Mouse (Mus musculus) liver, embryonic 12.5 days (tissue): ENCODE measurements around the gene Spats1. TPM values are rescaled to one million over a fixed set of nuclear protein-coding genes. Genes with fewer than 3 reads are reported as not detected.
A peak's percentile ranks its signal among the peaks of the same experiment; 100 is the strongest.

Experiments used
- ATAC-seq: fragments of 200-750 bp; cut with Nextera tagmentation; 2 replicates; pipeline ENCODE4 v1.8.0; 2017; ENCODE audit warnings: moderate number of reproducible peaks, mild to moderate bottlenecking, moderate library complexity
- H3K27ac ChIP-seq: fragments of 300-500 bp; sonication (generic); 2 replicates; pipeline ENCODE4 v1.5.1; 2016; ENCODE audit warnings: mild to moderate bottlenecking
- H3K27me3 ChIP-seq: fragments of 300-500 bp; sonication (generic); replicated peaks from 2 replicates; pipeline ENCODE4 v1.6.1; 2016; ENCODE audit warnings: mild to moderate bottlenecking, moderate library complexity
- H3K36me3 ChIP-seq: fragments of 300-500 bp; sonication (generic); 2 replicates; pipeline ENCODE4 v1.6.1; 2016; ENCODE audit warnings: mild to moderate bottlenecking, moderate library complexity
- H3K4me1 ChIP-seq: fragments of 300-500 bp; sonication (generic); 2 replicates; pipeline ENCODE4 v1.6.1; 2016
- H3K4me2 ChIP-seq: fragments of 300-500 bp; sonication (generic); 2 replicates; pipeline ENCODE4 v1.6.1; 2016; ENCODE audit warnings: mild to moderate bottlenecking, moderate library complexity
- H3K4me3 ChIP-seq: fragments of 300-500 bp; sonication (generic); 2 replicates; pipeline ENCODE4 v1.5.1; 2016; ENCODE audit warnings: mild to moderate bottlenecking, moderate library complexity
- H3K9ac ChIP-seq: fragments of 300-500 bp; sonication (generic); 2 replicates; pipeline ENCODE4 v1.6.1; 2016; ENCODE audit warnings: mild to moderate bottlenecking, moderate library complexity
- H3K9me3 ChIP-seq: fragments of 300-500 bp; sonication (generic); replicated peaks from 2 replicates; pipeline ENCODE4 v1.6.1; 2016; ENCODE audit warnings: mild to moderate bottlenecking, moderate library complexity
- WGBS: fragments of 180-500 bp; shearing (Covaris S2); methylation state at CpG from one replicate; pipeline ENCODE4 v1.1.7; 2016; ENCODE audit not compliant: insufficient replicate concordance; 5-methylcytosine and 5-hydroxymethylcytosine counted together
- polyA plus RNA-seq: library from polyadenylated mRNA; unstranded; fragments of >200 nt; fragmentation: Nextera tagmentation; extraction: Ambion mirVana; gene quantifications from 2 replicates; pipeline ENCODE4 v1.2.1, GENCODE M21; 2016

Spats1 gene
- 0.24 and 0.26 TPM in 2 replicates for polyA plus RNA-seq

GRCm38 (mm10) chr17:45474669-45475465, at the start of gene Spats1:
Spats1 (minus strand) TSS chr17:45475415.
- H3K4me2 ChIP-seq, result peak within 1 kb of the TSS; percentile 67
- whole genome bisulfite sequencing, result 6% methylated on average over 30 of the region's 30 CpGs
- no peaks in the 10 kb centered on the region for H3K36me3 ChIP-seq
- H3K4me3 ChIP-seq, result peak within 1 kb of the TSS; percentile 45
- no peak within 1 kb of the TSS for H3K27ac ChIP-seq
- H3K27me3 ChIP-seq, result peaks cover 53% of the 10 kb centered on the region
- ATAC-seq, result peak; percentile 52; the same call in 1 of the 2 replicates
- no peaks in the 10 kb centered on the region for H3K9me3 ChIP-seq
- no peak within 1 kb of the TSS for H3K9ac ChIP-seq
- H3K4me1 ChIP-seq, result peaks cover 7% of the 10 kb centered on the region; the same call in 1 of the 2 replicates

- Histone ChIP-seq H3K4me2 (no peak overlapping the region), H3K9me3 (no peaks in the 10 kb centered on the region), H3K27ac (no peak overlapping the region), H3K36me3 (peaks cover 11% of the 10 kb centered on the region), H3K9ac (no peak overlapping the region), H3K4me1 (peaks cover 12% of the 10 kb centered on the region), H3K4me3 (no peak overlapping the region), H3K27me3 (peaks cover 65% of the 10 kb centered on the region)
- 61% methylated on average over 4 of the region's 4 CpGs for WGBS
- no peak for ATAC-seq
Observed at GRCm38 (mm10) chr17:45524961-45525360, 49.7 kb upstream of the Spats1 start.

- no peak for ATAC-seq
- H3K4me1 ChIP-seq, result peaks cover 12% of the 10 kb centered on the region
- H3K9ac ChIP-seq, result 0 out of 2 replicates have a peak within 1 kb of the TSS, but pooled peaks have one; percentile 3
- H3K9me3 ChIP-seq, result no peaks in the 10 kb centered on the region
- H3K36me3 ChIP-seq, result peaks cover 26% of the 10 kb centered on the region
- H3K4me2 ChIP-seq, result peak within 1 kb of the TSS; percentile 65
- 2% methylated on average over 21 of the region's 21 CpGs for WGBS
- H3K4me3 ChIP-seq, result peak within 1 kb of the TSS; percentile 28
- H3K27ac ChIP-seq, result no peak within 1 kb of the TSS
- peaks cover 50% of the 10 kb centered on the region for H3K27me3 ChIP-seq
Observed at GRCm38 (mm10) chr17:45523263-45523662, 48.0 kb upstream of the Spats1 start, which contains the start of gene Tcte1. Tcte1 (plus strand) TSS chr17:45523434.

DNA sequence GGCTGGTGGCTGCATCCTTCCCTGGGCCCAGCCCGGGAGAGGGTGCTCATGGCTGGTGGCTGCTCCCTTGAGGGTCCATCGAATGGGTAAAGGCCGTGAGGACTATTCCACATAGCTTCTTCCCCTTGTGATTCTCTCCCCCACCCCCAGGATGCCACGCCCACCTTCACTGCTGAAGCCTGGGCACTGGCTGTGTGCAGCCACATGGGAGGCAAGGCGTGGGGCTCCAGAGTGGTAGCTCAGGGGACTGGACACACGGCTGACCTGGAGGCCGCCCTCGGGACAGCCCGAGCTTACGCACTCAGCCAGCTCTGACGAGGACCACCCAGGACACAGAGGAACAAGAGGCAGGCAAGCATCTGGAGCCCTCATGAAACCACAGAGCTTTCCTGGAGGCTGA, 44.9 kb upstream of the Spats1 start:
- Histone ChIP-seq H3K9ac (no peak overlapping the region), H3K36me3 (peaks cover 49% of the 10 kb centered on the region), H3K4me2 (no peak overlapping the region), H3K4me1 (peaks cover 28% of the 10 kb centered on the region), H3K27ac (no peak overlapping the region), H3K9me3 (no peaks in the 10 kb centered on the region), H3K27me3 (peaks cover 19% of the 10 kb centered on the region), H3K4me3 (no peak overlapping the region)
- no peak for ATAC-seq
- WGBS, result 73% methylated on average over 11 of the region's 11 CpGs

- peaks cover 49% of the 10 kb centered on the region for H3K36me3 ChIP-seq
- peaks cover 7% of the 10 kb centered on the region for H3K27me3 ChIP-seq
- H3K4me3 ChIP-seq, result no peak overlapping the region
- no peaks in the 10 kb centered on the region for H3K9me3 ChIP-seq
- 67% methylated on average over 12 of the region's 12 CpGs for WGBS
- H3K27ac ChIP-seq, result no peak overlapping the region
- H3K9ac ChIP-seq, result no peak overlapping the region
- H3K4me2 ChIP-seq, result no peak overlapping the region
- H3K4me1 ChIP-seq, result peaks cover 31% of the 10 kb centered on the region
- no peak for ATAC-seq
Observed at GRCm38 (mm10) chr17:45518766-45519475, 43.7 kb upstream of the Spats1 start.

DNA sequence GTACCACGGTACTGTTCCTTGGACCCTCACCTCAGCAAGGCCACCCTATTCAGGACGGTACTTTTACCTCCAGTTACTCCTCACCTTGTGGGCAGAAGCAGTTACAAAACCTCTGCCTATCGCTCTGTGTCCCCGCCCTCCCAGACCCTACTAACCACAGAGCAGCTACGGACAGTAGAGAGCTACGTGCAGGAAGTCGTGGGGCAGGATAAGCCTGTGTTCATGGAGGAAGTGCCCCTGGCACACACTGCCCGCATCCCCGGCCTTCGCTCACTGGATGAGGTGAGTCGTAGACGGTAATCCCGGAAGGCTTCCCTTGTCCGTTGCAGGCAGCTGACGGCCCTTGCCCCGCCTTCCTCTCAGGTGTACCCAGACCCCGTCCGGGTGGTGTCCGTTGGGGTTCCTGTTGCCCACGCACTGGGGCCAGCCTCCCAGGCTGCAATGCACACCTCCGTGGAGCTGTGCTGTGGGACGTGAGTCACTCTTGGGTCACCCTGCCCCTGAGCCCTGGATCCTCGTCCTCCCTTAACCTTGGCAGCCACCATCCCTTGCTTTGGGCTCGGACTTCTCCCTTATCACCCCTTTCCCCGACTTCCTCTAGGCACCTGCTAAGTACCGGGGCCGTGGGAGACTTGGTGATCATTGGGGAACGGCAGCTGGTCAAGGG, 42.5 kb upstream of the Spats1 start:
- Histone ChIP-seq H3K4me1 (peaks cover 22% of the 10 kb centered on the region), H3K9ac (no peak overlapping the region), H3K27ac (no peak overlapping the region), H3K4me2 (no peak overlapping the region), H3K9me3 (no peaks in the 10 kb centered on the region), H3K4me3 (no peak overlapping the region), H3K36me3 (peaks cover 49% of the 10 kb centered on the region), H3K27me3 (no peaks in the 10 kb centered on the region)
- ATAC-seq, result no peak
- WGBS, result 44% methylated on average over 28 of the region's 28 CpGs

- Histone ChIP-seq H3K9ac (no peak overlapping the region), H3K4me2 (no peak overlapping the region), H3K27me3 (no peaks in the 10 kb centered on the region), H3K4me3 (no peak overlapping the region), H3K9me3 (no peaks in the 10 kb centered on the region), H3K27ac (no peak overlapping the region), H3K4me1 (peaks cover 19% of the 10 kb centered on the region), H3K36me3 (peaks cover 49% of the 10 kb centered on the region)
- WGBS, result 84% methylated on average over 21 of the region's 21 CpGs
- no peak; the same call in 1 of the 2 replicates for ATAC-seq
Observed at GRCm38 (mm10) chr17:45517135-45517534, 41.9 kb upstream of the Spats1 start.

GRCm38 (mm10) chr17:45516488-45516887, 41.3 kb upstream of the Spats1 start:
- Histone ChIP-seq H3K4me2 (no peak overlapping the region), H3K27me3 (no peaks in the 10 kb centered on the region), H3K4me1 (peaks cover 19% of the 10 kb centered on the region), H3K9ac (no peak overlapping the region), H3K27ac (no peak overlapping the region), H3K9me3 (no peaks in the 10 kb centered on the region), H3K4me3 (no peak overlapping the region), H3K36me3 (peaks cover 49% of the 10 kb centered on the region)
- no peak for ATAC-seq
- 48% methylated on average over 8 of the region's 8 CpGs for WGBS

- no peak overlapping the region for H3K27ac ChIP-seq
- H3K9ac ChIP-seq, result no peak overlapping the region
- H3K9me3 ChIP-seq, result no peaks in the 10 kb centered on the region
- WGBS, result 75% methylated on average over 10 of the region's 10 CpGs
- peaks cover 48% of the 10 kb centered on the region for H3K36me3 ChIP-seq
- no peak overlapping the region for H3K4me3 ChIP-seq
- no peak for ATAC-seq
- no peaks in the 10 kb centered on the region for H3K27me3 ChIP-seq
- peaks cover 19% of the 10 kb centered on the region for H3K4me1 ChIP-seq
- H3K4me2 ChIP-seq, result no peak overlapping the region
Observed at GRCm38 (mm10) chr17:45515806-45516205, 40.6 kb upstream of the Spats1 start.

DNA sequence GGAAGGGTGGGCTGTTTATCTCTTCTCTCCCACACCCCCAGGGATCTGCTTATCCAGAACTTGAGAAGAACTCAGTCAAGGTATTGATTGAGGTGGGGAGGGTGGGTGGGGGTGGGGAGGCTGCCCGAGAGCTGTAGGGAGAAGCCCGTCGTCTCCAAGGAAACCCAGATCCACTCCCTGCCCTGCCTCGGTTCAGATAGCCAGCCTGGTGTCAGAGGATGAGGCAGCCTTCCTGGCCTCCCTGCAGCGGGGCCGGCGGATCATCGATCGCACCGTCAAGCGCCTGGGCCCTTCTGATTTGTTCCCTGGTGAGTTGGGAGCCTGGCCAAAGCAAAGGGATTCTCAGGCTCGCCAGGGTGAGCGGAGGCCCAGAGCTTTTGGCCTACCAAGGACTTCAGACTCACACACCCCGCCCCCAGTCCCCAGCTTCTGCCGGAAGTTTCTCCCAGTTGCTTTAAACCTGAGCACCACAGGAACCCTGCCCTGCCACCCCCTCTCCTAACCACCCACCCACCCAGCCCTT, 40.0 kb upstream of the Spats1 start:
- Histone ChIP-seq H3K9me3 (no peaks in the 10 kb centered on the region), H3K36me3 (peaks cover 48% of the 10 kb centered on the region), H3K27me3 (no peaks in the 10 kb centered on the region), H3K4me2 (no peak overlapping the region), H3K4me1 (peaks cover 19% of the 10 kb centered on the region), H3K4me3 (no peak overlapping the region), H3K27ac (no peak overlapping the region), H3K9ac (no peak overlapping the region)
- WGBS, result 51% methylated on average over 15 of the region's 15 CpGs
- ATAC-seq, result no peak

DNA sequence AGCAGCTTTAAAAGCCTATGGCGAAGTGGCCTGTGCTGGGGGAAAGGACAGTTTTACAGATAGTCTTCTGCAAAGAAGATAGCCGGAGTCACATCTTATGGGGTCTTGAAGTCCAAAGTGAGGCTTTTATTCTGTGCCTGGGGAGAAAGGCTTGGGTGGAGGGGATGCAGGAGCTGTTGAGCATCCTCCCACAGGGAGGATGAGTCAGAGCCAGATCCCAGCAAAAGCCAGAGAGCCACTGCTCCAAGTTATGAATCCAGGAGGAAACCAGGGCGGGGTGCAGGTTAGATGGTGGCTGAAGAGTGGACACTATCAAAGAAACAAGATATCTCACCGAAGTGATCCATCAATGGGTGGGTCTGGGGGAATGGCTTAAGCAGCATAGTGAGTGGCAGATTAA, 36.5 kb upstream of the Spats1 start:
- ATAC-seq, result no peak
- Histone ChIP-seq H3K4me2 (no peak overlapping the region), H3K4me1 (peaks cover 17% of the 10 kb centered on the region), H3K4me3 (no peak overlapping the region), H3K36me3 (peaks cover 32% of the 10 kb centered on the region), H3K27me3 (no peaks in the 10 kb centered on the region), H3K9me3 (no peaks in the 10 kb centered on the region), H3K27ac (no peak overlapping the region), H3K9ac (no peak overlapping the region)
- WGBS, result 76% methylated on average over 4 of the region's 4 CpGs
